Mouse (Mus musculus) cerebellum, adult 11 months (tissue): Measurements from ENCODE around the gene Polr3h.

ENCODE experiments used
- DNase-seq: peaks from one replicate; pipeline ENCODE4 v3.0.0; 2022

Polr3h gene

DNA sequence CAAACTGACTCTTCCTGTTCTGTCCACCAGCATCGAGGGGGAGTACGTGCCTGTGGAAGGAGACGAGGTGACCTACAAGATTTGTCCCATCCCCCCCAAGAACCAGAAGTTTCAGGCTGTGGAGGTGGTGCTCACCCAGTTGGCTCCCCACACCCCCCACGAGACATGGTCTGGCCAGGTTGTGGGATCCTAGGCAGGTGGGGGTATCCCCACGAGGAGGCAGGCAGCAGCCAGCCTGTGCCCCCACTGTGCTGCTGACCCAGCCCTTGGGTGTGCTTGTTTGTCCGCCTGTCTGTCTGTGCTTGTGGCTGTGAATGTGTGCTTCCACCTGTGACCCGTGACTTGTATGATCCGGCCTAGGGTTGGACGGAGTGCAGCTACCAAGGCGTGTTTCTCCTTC lies 23.0 kb upstream of the Polr3h start:
- no peak for DNase-seq

DNA sequence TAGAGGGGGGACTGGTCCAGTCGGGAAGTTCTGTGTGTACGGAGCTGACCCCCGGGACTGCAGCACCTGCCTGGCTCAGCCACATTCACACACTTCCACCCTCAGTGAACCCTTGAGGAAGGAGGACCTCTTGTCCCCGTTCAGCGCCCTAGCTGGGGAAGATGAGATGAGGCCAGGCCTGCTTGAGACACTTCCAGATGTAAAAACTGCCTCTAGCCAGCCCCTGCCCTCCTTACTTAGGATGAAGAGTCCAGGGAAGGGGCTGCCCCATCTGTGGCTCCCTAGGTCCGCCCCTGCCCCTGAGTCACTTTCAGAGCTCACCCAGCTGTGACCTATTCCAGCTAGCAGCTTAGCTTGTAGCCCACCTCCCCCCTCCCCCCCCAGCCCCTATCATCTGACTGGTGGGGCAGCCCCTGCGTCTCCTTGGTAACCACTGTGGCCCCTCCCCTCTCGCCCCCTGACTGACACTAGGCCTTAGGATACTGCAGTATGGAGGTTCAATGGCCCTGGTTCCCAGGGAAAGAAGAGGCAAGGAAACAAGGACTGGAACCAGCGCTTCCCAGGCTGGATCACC lies 17.2 kb upstream of the Polr3h start:
- DNase-seq = no peak

DNA sequence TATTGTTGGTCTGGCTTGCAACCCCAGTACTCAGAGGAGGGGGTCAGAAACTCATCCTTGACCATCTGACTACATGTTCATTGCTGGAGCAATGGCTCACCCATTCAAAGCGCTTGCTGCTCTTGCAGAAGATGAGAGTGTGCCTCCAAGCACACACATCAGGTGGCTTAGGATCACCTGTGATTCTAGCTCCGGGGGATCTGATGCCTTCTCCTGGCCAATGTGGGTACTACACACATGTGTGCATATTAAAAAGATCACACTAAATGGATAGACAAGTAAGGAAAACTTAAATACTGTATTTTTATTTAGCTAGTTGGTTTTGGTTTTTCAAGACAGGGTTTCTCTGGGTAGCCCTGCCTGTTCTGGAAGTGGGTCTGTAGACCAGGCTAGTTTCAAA lies 15.0 kb upstream of the Polr3h start:
- DNase-seq = no peak

DNA sequence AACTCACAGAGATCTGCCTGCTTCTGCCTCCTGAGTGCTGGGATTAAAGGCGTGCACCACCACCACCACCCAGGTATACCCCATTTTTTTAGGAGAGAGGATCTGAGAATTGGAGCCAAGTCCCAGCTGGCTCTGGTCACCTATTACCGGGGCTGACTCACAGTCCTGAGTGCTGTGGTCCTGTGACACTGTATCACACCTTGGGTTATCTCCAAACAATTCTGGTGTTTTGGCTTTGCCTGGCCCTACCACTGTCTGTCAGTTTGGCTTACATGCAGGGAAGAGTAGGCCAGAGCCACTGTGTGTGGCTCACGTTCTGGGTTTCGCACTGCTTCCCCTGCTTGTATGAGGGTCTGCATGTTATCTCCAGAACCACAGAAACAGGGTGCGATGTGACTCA lies 14.2 kb upstream of the Polr3h start:
- no peak for DNase-seq

DNA sequence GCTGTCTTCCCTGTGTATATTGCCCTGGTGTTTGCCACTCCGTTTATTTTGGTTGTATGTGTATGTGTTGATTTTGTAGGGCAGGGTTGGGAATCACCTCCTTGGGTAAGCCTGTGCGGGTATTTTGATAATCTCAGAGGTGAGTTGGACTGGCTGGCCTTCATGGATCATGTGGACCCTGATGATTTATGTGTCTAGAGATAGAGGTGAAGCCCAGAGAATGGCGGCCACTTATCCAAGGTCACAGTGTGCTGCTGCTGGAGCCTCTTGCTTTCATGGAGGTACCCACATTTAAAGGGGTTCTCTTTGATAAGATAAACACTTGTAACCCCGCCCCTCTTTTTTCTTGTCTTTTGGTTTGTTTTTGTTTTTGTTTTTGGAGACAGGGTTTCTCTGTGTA lies 13.7 kb upstream of the Polr3h start:
- no peak for DNase-seq

DNA sequence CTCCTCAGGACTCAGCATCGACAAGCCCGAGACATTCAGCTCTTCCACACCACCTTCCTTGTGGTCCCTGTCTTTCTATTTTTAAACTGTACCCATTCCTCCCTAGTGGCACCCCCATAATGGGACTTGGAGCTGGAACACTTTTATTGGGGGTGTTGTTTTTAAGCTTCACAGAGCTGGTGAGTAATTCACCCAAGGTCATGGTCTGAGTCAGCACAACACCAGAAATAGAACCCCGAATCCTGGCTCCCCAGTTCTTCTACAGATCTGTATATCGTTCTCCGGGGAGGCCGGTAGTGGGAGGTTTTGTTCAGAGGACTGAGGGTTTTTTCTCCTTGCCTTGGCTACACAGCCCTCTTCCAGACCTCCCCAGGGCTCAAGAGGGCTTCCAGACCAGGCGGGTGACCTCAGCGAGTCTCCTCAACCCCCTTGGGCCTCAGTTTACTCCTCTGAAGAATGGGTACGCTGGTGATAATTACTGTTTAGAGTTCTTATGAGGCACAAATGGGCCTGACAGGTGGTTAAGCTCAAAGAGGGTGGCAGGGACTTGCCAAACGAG lies 13.2 kb upstream of the Polr3h start:
- no peak for DNase-seq

DNA sequence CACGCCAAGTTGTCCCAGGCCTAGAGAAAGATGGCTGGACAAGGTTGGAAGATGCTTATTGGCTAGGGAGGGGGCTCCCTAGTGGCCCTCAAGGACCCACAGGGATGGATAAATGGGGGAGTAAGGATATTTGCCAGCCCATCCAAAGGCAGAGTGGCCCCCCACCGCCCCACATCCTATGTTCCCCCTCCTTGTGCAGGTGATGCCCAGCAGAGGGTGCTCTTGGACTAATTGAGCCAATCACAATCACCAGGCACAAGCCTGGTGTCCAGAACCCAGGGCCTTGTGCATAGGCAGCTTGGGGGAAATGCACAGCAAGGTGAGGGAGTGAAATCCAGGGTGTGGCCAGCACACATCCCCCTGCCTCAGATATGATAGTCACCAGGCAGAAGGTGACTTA lies 12.2 kb upstream of the Polr3h start:
- DNase-seq = peak; percentile 71

DNA sequence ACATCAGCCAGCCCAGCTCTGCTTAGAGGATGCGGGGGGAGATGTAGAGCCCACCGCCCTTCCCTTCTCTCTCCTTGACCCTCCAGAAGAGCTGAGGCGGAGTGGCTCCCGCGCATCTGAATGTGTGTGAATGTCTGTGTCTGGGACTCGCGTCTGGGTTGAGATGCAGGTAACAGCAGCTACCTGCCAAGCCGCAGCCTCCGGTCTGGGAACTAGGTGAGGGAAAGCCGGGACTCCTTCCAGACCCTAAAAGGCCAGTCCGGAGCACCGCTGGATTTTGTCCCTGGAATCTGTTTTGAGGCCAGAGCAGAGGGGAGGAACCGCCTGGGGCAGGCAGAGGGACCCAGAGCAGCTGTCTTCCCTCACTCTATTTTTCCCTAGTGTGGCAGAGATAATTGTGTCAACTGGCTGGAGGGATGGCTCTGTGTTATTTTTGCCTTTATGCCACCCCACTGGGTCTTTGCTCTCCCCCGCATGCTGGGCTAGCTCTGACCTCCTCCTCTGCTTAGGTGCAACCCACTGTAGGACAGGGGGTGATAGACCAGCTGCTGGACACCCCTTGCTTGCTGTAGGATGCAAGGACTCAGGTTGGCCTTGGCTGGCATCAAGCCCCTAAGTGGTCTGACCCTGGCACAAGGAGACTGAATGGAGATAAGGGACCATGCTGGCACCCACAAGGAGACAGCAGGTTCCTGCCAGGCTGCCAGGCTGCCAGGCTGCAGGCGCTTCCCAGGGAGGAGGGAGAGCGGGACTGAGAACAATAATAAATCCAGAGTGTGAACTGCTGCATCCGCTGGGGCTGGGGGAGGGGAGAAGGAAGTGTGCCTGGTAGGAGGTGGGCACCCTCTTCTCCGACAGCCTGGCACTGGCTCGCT lies 11.3 kb upstream of the Polr3h start:
- DNase-seq = peak; percentile 50

DNA sequence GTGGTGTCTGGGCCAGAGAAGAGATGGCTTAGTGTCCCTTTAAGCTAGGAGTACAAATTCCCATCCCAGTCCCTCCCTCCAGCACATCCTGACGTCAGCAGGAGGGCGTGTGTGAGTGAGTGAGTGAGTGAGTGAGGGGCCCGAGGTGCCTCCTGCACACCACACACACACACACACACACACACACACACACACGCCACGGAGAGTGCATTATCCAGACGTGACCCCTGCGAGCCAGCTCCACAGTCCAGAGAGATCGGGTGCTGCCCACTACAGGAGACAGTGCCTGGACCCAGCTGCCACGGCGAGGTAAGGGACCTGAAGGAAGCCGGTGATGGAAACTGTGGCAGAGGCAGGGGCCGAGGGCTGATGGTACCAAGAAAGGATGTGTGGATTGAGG lies 10.6 kb upstream of the Polr3h start, which contains the start of gene Csdc2:
Gene Csdc2 (plus strand): TSS at position 81 of the 400 bp plus-strand sequence.
- peak; percentile 57 for DNase-seq

DNA sequence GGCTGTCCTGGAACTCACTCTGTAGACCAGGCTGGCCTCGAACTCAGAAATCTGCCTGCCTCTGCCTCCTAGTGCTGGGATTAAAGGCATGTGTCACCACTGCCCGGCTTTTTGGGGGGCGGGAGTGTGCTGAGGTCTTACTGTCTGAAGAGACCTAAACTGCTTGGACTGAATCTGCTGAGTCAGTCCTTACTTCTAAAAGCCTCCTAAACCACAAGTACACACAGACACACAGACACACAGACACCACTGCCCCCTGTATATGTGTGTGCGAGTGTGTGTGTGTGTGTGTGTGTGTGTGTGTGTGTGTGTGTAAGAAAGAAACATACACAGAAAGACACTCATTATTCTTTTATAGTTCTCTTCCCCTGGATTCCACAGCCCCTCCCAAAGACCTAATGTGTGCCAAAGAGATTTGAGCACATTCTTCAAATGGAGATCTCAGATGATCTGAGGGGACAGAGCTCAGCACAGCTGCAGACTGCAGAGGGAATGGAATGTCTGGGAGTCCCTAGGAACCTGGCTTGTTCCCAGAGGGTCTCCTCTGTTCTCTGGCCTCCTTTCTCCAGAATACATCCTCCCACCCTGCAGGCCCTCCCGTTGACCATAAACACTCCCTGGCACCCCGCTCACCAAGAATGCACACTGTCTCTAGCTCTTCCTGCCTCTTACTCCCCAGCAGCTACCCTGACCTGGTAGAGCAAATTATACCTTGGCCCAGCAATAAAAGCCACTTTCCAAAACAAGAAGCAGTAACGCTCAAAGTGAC lies 10.0 kb upstream of the Polr3h start:
- no peak for DNase-seq

DNA sequence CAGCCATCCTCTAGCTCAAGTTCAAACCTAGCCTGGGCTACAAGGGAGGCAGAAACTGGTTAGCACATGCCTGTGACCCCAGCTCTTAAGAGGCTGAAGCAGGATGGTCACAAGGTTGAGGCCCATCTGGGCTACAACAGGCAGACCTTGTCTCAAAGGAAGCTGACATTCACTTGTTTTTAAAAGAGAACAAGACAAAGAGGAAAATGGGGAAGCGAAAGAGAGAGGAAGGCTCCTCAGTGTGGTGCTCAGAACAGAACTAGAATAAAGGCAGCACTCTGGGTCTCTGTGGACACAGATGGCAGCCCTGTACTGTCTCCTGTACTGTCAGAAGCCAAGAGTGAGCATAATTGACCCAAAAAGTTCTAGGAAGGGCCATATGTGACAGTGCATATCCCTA lies 7.9 kb upstream of the Polr3h start:
- no peak for DNase-seq

DNA sequence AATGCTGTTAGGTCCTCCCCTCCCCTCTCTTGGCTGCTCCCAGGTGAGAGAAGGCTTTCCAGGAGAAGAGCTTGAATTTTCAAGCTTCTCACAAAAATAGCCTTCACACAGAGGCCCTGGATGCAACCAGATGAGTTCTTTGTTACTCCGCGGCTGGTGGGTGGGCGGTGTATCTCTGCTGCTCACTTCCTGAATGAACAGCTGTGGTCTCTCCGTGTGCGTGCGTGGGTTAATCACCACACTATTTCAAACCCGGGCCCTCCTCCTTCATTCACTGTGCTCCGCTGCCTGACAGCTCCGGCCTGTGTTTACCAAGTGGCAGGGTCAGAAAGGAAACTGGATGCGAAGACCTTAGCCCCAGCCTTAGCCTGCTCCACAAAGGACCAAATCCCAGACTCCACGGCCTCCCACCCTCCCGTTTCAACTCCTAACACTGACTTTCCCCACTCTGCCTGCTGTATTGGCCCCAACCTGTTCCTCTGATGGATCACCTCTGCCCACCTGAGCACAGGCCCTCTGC lies 7.0 kb upstream of the Polr3h start:
- no peak for DNase-seq

DNA sequence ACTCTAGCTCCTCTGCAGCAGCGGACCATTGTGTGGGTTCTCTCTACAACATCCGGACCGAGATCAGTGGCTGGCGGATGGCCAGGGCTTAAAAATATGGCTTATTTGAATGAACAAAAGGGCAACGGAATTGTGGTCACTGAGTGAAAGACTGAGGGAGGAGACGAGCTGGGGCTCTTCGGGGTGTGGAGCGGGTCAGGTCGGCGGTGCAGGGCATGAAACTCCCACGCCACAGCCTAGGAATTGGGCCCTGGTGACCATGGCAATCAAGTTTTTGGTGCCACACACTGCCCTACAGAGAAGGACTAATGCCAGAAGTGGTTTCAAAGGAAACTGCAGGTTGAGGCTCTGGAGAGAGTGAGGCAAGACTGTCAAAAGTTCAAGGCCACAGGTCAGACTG lies 2.2 kb upstream of the Polr3h start:
- no peak for DNase-seq

DNA sequence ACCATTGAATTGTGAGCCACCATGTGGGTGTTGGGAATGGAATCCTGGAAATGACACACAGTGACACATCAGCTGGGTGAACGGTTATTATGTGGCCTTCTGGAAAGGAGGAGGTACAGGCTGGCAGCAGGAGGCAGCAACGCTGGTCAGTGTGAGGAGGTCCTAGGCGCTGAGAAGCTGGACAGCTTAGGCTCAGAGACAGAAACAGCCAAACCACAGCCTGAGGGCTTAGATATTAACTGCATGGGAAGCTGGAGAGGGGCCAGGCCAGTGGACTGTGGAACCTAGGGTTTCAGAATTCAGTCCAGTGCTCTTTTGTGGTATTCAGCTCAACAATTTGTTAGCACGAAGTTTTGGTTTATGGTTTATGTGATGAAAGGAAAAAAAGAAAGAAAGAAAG lies 1.7 kb upstream of the Polr3h start:
- DNase-seq = no peak

DNA sequence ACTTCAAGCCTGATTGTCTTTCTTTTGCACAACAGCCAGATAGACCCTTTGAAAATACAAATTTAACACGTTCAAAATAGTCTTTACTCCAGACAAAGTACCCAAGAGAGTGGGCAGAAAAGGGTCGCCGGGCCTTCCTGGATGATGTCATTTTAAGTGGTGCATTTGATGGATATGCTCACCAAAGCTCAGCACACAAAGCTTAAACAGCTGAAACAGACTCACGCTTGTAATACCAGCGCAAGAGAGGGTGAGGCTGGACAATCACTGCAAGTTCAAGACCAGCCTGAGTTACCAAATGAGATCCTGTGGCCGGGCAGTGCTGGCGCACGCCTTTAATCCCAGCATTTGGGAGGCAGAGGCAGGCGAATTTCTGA lies 394 bp upstream of the Polr3h start:
- no peak for DNase-seq

DNA sequence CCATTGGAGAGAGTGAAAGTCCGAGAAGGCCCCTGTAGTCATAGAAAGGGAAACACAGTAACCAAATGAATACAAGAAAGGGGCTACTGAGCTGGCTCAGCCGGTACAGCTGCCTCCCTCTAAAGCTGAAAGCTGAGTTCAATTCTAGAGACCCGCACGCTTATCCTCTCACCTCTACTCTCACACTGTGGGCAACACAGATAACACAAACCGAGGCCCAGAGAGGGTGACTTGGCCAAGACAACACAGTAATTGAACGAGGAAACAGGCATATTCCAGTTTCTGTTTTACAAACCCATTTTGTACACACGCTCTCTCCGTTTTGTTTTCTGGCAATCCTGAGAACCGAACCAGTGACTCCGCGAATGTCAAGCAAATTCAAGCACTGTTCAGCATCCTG lies 1.1 kb downstream of the Polr3h start:
- no peak for DNase-seq

DNA sequence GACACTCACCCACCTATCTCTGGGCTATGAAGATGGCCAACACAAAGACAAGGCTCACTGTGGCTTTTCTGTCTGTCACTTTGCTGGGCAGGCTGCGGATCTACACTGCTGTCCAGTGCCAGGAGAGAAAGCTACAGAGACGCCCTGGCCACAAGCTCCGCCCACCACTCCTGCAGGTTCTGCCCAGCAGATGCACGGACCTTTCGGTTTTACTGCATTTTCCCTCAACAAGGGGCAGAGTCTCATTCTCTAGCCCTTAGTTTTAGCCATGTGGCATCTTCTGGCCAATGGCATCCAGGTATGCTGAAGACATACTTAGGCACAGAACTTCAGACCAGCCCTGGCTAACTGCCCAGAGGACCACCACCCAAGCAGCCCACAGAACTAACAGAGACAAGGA lies 4.8 kb downstream of the Polr3h start:
- peak; percentile 28 for DNase-seq

DNA sequence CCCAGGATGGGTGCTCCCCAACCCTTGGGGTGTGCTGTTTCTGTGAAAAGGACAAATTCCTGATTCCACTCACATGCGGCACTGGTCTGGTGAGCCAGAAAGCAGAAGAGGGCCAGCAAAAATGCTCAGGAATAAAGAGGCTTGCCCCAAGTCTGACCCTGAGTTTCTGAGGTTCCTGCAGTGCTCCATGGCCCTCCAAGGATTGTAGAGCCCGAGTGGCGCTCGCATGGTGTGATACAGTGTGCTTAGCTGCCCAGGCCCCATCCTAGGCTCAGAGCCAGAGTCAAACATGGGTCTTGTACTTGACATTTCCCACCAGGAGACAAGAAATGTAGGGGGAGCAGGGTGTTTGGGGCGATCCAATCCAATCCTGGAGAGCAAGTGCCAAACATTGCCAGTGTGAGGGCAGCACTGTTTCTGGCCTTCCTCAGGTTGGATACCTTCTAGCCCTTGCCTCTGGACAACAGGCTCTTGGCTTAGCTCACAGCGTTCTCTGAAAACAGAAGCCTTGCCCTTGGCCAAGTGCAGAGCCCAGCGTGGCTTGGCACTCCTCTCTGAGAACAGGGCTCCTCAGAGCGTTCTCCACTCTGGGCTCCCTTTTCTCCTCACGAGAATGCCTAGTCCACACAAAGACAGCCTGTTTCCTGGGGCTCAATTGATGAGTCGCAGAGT lies 5.4 kb downstream of the Polr3h start:
- DNase-seq = peak; percentile 47

DNA sequence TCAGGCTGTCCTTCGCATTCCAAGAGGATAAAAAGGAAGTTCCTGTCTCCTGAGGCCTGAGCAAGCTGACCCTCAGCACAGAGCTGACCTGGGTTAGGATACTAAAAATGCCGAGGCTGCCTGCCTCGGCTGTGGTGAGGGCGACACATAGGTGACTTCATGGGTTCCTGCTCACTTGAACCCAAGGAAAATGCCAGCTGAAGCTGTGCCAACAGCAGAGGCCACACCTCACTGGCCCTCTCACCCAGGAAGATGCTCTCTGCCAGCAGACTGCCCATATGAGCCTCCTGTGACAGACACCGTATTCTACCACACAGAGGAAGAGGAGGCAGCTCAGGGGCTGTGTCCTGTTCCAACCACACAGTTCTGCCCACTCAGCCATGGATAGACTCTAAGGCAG lies 7.0 kb downstream of the Polr3h start:
- DNase-seq = no peak

DNA sequence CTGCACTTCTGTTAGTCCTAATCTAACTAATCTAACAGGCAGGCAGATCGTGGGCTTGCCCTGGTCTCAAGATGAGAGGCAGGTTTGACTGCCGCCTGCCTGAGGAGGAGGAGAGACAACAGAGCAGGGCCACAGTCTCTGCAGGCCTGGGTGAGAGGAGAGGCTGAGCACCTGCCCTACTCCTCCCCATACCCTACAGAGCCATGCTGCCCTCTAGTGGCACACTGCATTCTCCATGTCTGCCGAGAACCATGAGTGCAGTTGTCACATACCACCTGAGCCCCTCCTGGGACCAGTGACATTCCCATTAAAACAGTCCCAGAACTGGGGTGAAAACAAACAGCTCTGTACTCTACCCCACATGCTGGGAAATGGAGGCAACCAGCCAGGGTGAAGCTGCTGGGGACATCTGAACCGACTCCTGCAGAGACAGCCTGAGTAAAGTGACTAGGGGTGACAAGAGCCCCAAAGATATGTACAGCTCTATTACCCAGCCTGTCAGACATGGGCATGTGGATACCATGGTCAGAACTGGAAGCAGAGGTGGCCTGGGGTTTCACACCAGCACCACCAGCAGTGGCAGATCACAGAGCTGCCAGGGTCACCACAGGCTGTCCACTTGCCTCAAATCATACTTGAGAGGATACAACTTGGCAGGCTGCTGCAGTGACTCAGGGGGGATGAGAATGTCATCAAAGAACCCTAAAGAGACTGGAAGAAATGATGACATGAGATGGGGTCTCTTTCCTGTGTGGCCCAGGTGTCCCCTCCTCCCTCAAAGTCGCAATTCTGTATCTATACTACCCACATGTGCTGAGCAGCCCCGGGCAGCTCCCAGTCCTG lies 8.2 kb downstream of the Polr3h start:
- peak; percentile 56 for DNase-seq

DNA sequence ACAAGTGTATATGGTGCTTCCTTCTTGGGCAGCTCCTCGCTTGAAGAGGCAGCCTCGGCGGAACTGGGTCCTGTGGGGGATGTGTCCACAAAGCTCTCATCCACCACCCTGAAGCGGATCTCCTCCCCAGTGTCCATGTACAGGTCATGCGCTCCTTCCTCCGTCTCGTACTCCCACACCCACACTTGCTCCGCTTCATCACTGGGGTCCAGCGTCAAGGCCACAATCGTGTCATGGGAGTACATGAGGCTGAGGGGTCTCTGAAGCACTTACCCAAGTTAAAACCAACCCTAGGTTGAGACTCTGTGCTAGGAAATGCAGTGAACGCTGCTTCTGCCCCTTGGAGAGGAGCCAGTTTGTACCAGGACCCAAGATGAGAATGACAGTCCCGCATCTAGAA lies 8.8 kb downstream of the Polr3h start:
- no peak for DNase-seq

DNA sequence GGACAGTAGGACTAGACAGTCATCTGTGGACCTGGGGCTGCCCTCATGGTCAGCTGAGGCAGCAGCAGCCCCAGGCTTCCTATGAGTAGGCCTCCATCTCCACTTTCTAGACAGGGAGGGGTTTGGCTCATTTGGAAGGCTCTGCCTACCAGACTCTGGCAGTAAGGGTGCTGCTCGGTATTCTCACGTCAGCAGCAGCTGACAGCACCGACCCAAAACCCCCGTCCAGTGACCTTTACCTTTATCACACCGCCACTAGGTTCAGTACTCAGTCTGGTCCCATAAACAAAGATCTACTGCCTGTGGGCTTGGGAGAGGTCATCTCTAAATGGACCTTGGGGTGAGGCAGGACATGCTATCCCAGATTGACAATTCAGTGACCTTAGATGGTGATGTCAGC lies 10.4 kb downstream of the Polr3h start:
- no peak for DNase-seq
